ENCODE assay signal across 9 mouse cellular contexts in genomic region chr12:117728178-117728611, GRCm38 (mm10).
A peak's percentile ranks its signal among the peaks of the same experiment; 100 is the strongest.
DNase-seq lines count a peak whose midpoint lies in the region; ATAC-seq and TF ChIP-seq lines count a peak whose summit lies in the region.
"Had no signal": no experiment of that assay in that cellular context is flagged by ENCODE, and none has a peak within 500 bp of the region (broad histone marks: within the 10 kb centered on the region; RNA-seq: fewer than 3 reads in every experiment).

No protein-coding gene starts in this region.

- H3K4me3 ChIP-seq in heart, embryonic 11.5 days (ENCODE audit: low read depth, low read length): no peak overlapping the region
- 0 out of 2 replicates have a peak overlapping the region, but pooled peaks have one; percentile 14 for H3K4me3 ChIP-seq in liver, adult 2 months (ENCODE audit: insufficient read depth, low read depth, low read length)
- H3K4me3 ChIP-seq in stomach, postnatal 0 days (ENCODE audit: low read depth, low read length): no peak overlapping the region

- TF ChIP-seq CTCF in liver, adult 2 months (IDR thresholded peaks at IDR 0.05; ENCODE audit: low read depth, low read length): no peak
- TF ChIP-seq CTCF in stomach, postnatal 0 days (IDR thresholded peaks at IDR 0.05; ENCODE audit: low read depth): no peak

- H3K9ac ChIP-seq in heart, embryonic 11.5 days (ENCODE audit: low read depth, low read length): no peak overlapping the region
- H3K9ac ChIP-seq in liver, adult 2 months (ENCODE audit: low read depth, low read length): 0 out of 2 replicates have a peak overlapping the region, but pooled peaks have one; percentile 8
- H3K9ac ChIP-seq in stomach, postnatal 0 days (ENCODE audit: low read length): no peak overlapping the region

- no peaks in the 10 kb centered on the region for H3K79me2 ChIP-seq in liver, adult 2 months (ENCODE audit: control insufficient read depth, insufficient read depth, low read length)

- H3K9me3 ChIP-seq in heart, embryonic 11.5 days (replicated peaks; ENCODE audit: control insufficient read depth, low read length): no peaks in the 10 kb centered on the region
- no peaks in the 10 kb centered on the region for H3K9me3 ChIP-seq in stomach, postnatal 0 days (ENCODE audit: control insufficient read depth, low read length)

- peak overlapping the region; percentile 23 for H3K4me2 ChIP-seq in heart, embryonic 11.5 days
- H3K4me2 ChIP-seq in stomach, postnatal 0 days (replicated peaks; ENCODE audit: low read depth): no peak overlapping the region

- no peaks in the 10 kb centered on the region; the same call in 1 of the 2 replicates for H3K36me3 ChIP-seq in heart, embryonic 11.5 days (ENCODE audit: control insufficient read depth, insufficient read depth, low read length)
- H3K36me3 ChIP-seq in liver, adult 2 months (ENCODE audit: control insufficient read depth, insufficient read depth, low read length): peaks cover 2% of the 10 kb centered on the region; the same call in 1 of the 2 replicates
- no peaks in the 10 kb centered on the region for H3K36me3 ChIP-seq in stomach, postnatal 0 days (ENCODE audit: control insufficient read depth, insufficient read depth, low read length)
- H3K36me3 ChIP-seq: G1E had no signal

- H3K27ac ChIP-seq in heart, embryonic 11.5 days (ENCODE audit: low read depth, low read length): no peak overlapping the region
- H3K27ac ChIP-seq in liver, adult 2 months (replicated peaks; ENCODE audit: insufficient read depth, low read depth, low read length): no peak overlapping the region
- no peak overlapping the region for H3K27ac ChIP-seq in stomach, postnatal 0 days (replicated peaks)

- no peaks in the 10 kb centered on the region for H3K4me1 ChIP-seq in heart, embryonic 11.5 days (ENCODE audit: control insufficient read depth, insufficient read depth, low read length)
- H3K4me1 ChIP-seq in liver, adult 2 months (ENCODE audit: control insufficient read depth, insufficient read depth, low read length): peaks cover 13% of the 10 kb centered on the region; the same call in 1 of the 2 replicates
- no peaks in the 10 kb centered on the region for H3K4me1 ChIP-seq in stomach, postnatal 0 days (replicated peaks; ENCODE audit: control insufficient read depth, insufficient read depth)

- ATAC-seq in heart, embryonic 11.5 days (replicated peaks; ENCODE audit: insufficient number of reproducible peaks, low FRiP score, low TSS enrichment): no peak
- ATAC-seq in stomach, postnatal 0 days (ENCODE audit: low FRiP score, low TSS enrichment): no peak

- TF ChIP-seq POLR2A in liver, adult 2 months (IDR thresholded peaks at IDR 0.05; ENCODE audit: extremely low read depth, insufficient read depth, low read length): no peak

- intact Hi-C loops in heart, postnatal 14 days (cut with DNase I): no loop called here

- TF ChIP-seq EP300 in stomach, postnatal 0 days (optimal IDR thresholded peaks at IDR 0.05): no peak

- H3K27me3 ChIP-seq in heart, embryonic 11.5 days (ENCODE audit: control insufficient read depth, insufficient read depth, low read length): no peaks in the 10 kb centered on the region
- H3K27me3 ChIP-seq in liver, adult 2 months (ENCODE audit: control insufficient read depth, insufficient read depth, low read length): no peaks in the 10 kb centered on the region
- no peaks in the 10 kb centered on the region for H3K27me3 ChIP-seq in stomach, postnatal 0 days (ENCODE audit: control insufficient read depth, insufficient read depth, low read length)

- DNase-seq in heart, postnatal 14 days: no peak
- peak; percentile 27 for DNase-seq in ES-CJ7 (ENCODE audit: low read depth, low spot score)
- peak; percentile 71 for DNase-seq in embryo, embryonic 11 days
- peak; percentile 71 for DNase-seq in liver, adult 2 months (ENCODE audit: extremely low read depth, low read depth, low spot score)
- DNase-seq in frontal cortex, postnatal 25 days (ENCODE audit: low spot score in 2 of 2): no peak
- no peak for DNase-seq in stomach, postnatal 0 days (ENCODE audit: low spot score)
- no peak for DNase-seq in layer of hippocampus, adult 9-11 months

- WGBS in heart, embryonic 11.5 days (ENCODE audit: insufficient replicate concordance): 37% methylated on average over 3 of the region's 3 CpGs
- WGBS in liver, adult 2 months: 9% methylated on average over 3 of the region's 3 CpGs
- WGBS in stomach, postnatal 0 days: 34% methylated on average over 3 of the region's 3 CpGs

Comparison
In these comparisons a context has a peak if more than half of its experiments do, and no peak if none do; other contexts are left out.
1. DNase-seq: peak in ES-CJ7 (single experiment), embryo, embryonic 11 days (single experiment) and liver, adult 2 months (single experiment); none in heart, postnatal 14 days (0 of 2), frontal cortex, postnatal 25 days (0 of 2), stomach, postnatal 0 days (single experiment) and layer of hippocampus, adult 9-11 months (single experiment).